Mouse (Mus musculus) ES-E14 (cell line): ENCODE data around the gene Gm42791. TPM values are rescaled to one million over a fixed set of nuclear protein-coding genes. Genes with fewer than 3 reads are reported as not detected.

Experiments
- DNase-seq: peaks from one replicate; pipeline ENCODE4 v3.0.0-alpha.2; 2013; ENCODE audit warnings: low read depth, low spot score
- H3K27ac ChIP-seq: 2 replicates; pipeline ENCODE4 v1.5.1; 2012; ENCODE audit warnings: low read depth, mild to moderate bottlenecking, low read length, moderate library complexity, mixed read lengths; ENCODE audit not compliant: poor library complexity, insufficient read depth, severe bottlenecking
- H3K36me3 ChIP-seq: 2 replicates; pipeline ENCODE4 v1.6.1; 2012; ENCODE audit warnings: mild to moderate bottlenecking, low read length, moderate library complexity, mixed read lengths; ENCODE audit not compliant: control insufficient read depth, poor library complexity, insufficient read depth, severe bottlenecking
- H3K4me1 ChIP-seq, 2 experiments: fragments of 150-350 bp in 1 of 2; sonication (generic) in 1 of 2; 2 replicates each; pipeline ENCODE4 v1.6.1; 2012; ENCODE audit warnings: low read length in 2 of 2, mild to moderate bottlenecking in 1 of 2, mixed read lengths in 1 of 2; ENCODE audit not compliant: control insufficient read depth in 2 of 2, insufficient read depth in 2 of 2, poor library complexity in 1 of 2
- H3K4me3 ChIP-seq, 2 experiments: fragments of 150-350 bp in 1 of 2; sonication (generic) in 1 of 2; 2 replicates each; pipeline ENCODE4 v1.5.1; 2012; ENCODE audit warnings: low read length in 2 of 2, low read depth in 1 of 2, mild to moderate bottlenecking in 1 of 2, mixed read lengths in 1 of 2; ENCODE audit not compliant: insufficient read depth in 1 of 2, poor library complexity in 1 of 2, severe bottlenecking in 1 of 2
- H3K9ac ChIP-seq: 2 replicates; pipeline ENCODE4 v1.6.1; 2012; ENCODE audit warnings: low read depth, mild to moderate bottlenecking, low read length, mixed read lengths; ENCODE audit not compliant: poor library complexity, insufficient read depth, severe bottlenecking
- H3K9me3 ChIP-seq: fragments of 150-350 bp; sonication (generic); 2 replicates; pipeline ENCODE4 v1.6.1; 2012; ENCODE audit warnings: low read depth, mild to moderate bottlenecking, low read length; ENCODE audit not compliant: control insufficient read depth, insufficient read depth
- CHD2 ChIP-seq: IDR thresholded peaks from 2 replicates; pipeline ENCODE4 v1.6.1; 2014; ENCODE audit warnings: mild to moderate bottlenecking, low read depth, low read length, inconsistent platforms
- HCFC1 ChIP-seq: IDR thresholded peaks from 2 replicates; pipeline ENCODE4 v1.6.1; 2012; ENCODE audit warnings: low read length, inconsistent platforms, borderline replicate concordance; ENCODE audit not compliant: insufficient read depth
- MAFK ChIP-seq: IDR thresholded peaks from 2 replicates; pipeline ENCODE4 v1.6.1; 2014; ENCODE audit warnings: mild to moderate bottlenecking, low read depth, low read length, inconsistent platforms; ENCODE audit not compliant: insufficient read depth
- ZC3H11A ChIP-seq: IDR thresholded peaks from 2 replicates; pipeline ENCODE4 v1.6.1; 2012; ENCODE audit warnings: low read depth, mild to moderate bottlenecking, inconsistent platforms, low read length, borderline replicate concordance
- ZNF384 ChIP-seq: IDR thresholded peaks from 2 replicates; pipeline ENCODE4 v1.6.1; 2012; ENCODE audit warnings: low read depth, low read length, inconsistent platforms
- in situ Hi-C, 2 experiments: fragments of 600-800 bp; cut with MboI; formaldehyde crosslinking; loops; one replicate each; pipeline ENCODE4 v1.15.1; 2025; ENCODE audit warnings: low sequenced_read_pairs in 2 of 2, inconsistent platforms in 1 of 2; ENCODE audit not compliant: unreplicated experiment in 2 of 2
- total RNA-seq: library from RNA; depleted of rRNA; stranded (reverse); fragments of 300-350 nt; gene quantifications from 2 replicates; pipeline ENCODE4 v1.2.3, GENCODE M21; 2012

Gene Gm42791
- total RNA-seq, 1 experiment = not detected

DNA sequence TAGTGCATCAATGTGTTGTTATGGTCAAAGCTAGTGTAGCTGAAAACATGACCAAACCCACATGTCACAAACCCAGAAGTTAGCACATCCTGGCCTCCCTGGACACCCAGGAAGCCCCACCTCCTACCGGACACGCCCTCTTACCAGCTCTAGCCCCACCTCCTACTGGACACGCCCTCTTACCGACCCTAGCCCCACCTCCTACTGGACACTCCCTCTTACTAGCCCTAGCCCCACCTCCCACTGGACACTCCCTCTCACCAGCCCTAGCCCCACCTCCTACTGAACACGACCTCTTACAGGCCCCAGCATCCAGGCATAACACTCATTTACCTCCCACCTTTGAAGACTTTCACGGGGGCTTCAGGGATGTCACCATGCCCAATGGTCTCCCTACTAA is 14.3 kb downstream of the Gm42791 start:
- Histone ChIP-seq H3K9ac (no peak overlapping the region), H3K36me3 (no peaks in the 10 kb centered on the region), H3K27ac (no peak overlapping the region), H3K4me3 (no peak overlapping the region), H3K4me1 (peaks cover 0 to 7% of the 10 kb centered on the region in 2 experiments; a peak in 2 of 4 replicates), H3K9me3 (no peaks in the 10 kb centered on the region)
- TF ChIP-seq MAFK (no peak), ZNF384 (no peak), ZC3H11A (no peak), HCFC1 (no peak), CHD2 (no peak)
- DNase-seq = peak; percentile 83
- in situ Hi-C loops = no loop called here

DNA sequence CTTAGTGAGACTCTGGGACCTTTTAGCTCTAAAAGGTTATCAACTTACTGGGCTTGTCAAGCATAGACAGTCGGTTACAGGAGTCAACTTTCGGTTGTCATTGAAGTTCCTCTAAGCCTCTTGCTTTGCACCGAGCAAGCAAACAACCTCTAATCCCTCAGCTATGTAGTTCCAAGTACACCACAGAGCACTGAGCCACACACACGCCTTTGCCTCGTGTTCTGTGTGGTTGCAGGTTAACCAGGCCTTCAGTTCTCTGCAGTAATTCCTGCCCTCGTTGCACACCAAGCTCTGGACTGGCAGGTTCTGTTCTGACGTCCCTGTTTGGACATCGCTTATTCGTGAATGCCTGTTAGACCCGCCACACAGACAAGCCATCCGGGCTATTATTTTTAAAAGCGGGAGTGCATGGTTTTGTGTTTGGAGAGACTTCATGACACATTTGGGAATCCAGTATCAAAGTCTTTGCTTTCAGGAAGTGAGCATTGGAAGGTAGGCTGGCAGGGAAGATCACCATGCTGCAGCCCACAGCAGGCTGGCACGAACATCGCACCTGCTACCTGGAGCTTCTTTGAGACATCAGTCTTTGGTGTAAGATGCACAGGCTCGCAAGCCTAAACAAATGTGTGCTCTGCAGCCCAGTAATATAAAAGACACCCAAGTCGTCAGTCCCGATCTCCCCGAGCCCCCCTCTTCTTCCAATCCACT is 16.3 kb downstream of the Gm42791 start:
- DNase-seq = no peak
- no peak overlapping the region for H3K27ac ChIP-seq
- no peaks in the 10 kb centered on the region for H3K36me3 ChIP-seq
- no peak overlapping the region for H3K4me3 ChIP-seq
- TF ChIP-seq MAFK (no peak), ZNF384 (no peak), CHD2 (no peak)
- in situ Hi-C loops = no loop called here
- H3K4me1 ChIP-seq = peaks cover 0 to 7% of the 10 kb centered on the region in 2 experiments; a peak in 2 of 4 replicates
- no peaks in the 10 kb centered on the region for H3K9me3 ChIP-seq
- H3K9ac ChIP-seq = no peak overlapping the region

DNA sequence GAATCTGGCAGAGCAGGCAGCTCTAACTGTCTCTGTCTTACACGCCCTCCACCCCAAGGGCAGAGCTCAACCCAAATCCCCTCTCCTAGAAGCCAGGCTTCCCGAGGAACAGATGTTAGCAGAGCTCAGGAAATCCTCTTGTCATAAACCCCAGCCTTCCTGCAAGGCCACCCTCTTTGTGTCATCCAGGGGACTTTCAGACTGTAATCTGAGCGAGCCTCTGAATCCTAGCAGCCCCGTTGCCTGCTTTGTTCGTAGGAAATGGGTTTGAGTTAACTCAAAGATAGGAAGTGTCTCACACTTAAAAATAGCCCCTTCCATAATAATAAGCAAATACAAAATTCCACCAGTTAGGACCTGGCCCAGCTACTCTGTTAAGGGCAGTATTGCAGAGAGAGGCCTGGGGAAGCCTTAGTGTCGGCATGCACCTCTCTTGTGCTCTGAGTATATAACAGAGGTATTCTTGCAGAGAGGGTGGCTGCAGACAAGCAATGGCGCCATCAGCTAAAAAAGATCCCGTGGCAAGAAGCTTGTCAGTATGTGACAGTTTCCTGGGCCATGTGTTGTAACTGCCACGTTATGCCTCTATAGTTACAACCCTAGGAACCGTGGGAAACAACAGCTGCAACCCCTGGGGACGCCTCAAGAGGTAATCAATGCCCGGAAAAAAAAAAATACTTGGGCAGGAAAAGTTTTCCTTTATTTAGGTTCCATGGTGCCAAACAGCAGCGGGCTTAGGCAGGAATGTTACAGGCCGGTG is 17.1 kb downstream of the Gm42791 start:
- Histone ChIP-seq H3K4me3 (no peak overlapping the region), H3K4me1 (peaks cover 1 to 7% of the 10 kb centered on the region in 2 experiments; a peak in 2 of 4 replicates), H3K27ac (no peak overlapping the region), H3K9ac (no peak overlapping the region), H3K9me3 (no peaks in the 10 kb centered on the region), H3K36me3 (no peaks in the 10 kb centered on the region)
- no peak for TF ChIP-seq ZNF384
- no peak for TF ChIP-seq MAFK
- TF ChIP-seq CHD2 = no peak
- no peak for TF ChIP-seq HCFC1
- TF ChIP-seq ZC3H11A = no peak
- in situ Hi-C loops = no loop called here
- DNase-seq = no peak

DNA sequence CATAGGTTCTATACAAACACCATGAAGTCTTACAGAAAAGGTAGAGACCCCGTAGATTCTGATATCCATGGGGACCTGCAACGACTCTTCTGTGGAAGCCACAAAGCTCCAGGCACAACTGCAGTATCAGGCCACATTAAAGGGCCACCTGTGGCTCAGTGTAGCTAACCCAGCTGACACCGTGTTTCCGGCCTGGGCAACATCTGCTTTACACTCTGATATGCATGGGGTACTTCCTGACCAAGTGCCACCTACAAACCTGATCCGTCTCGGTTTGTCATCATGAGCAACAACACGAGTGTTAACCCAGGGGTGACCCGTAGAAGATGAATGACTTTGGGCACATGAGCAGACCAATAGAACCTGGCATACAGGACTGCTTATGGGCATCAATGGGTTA is 18.1 kb downstream of the Gm42791 start:
- Histone ChIP-seq H3K4me3 (no peak overlapping the region), H3K27ac (no peak overlapping the region), H3K36me3 (no peaks in the 10 kb centered on the region), H3K4me1 (peaks cover 1 to 7% of the 10 kb centered on the region in 2 experiments; a peak in 2 of 4 replicates), H3K9me3 (no peaks in the 10 kb centered on the region), H3K9ac (no peak overlapping the region)
- no peak for DNase-seq
- TF ChIP-seq HCFC1 = no peak
- TF ChIP-seq CHD2 = no peak
- no peak for TF ChIP-seq ZNF384
- TF ChIP-seq MAFK = no peak
- no peak for TF ChIP-seq ZC3H11A
- in situ Hi-C loops = no loop called here
